Mouse (Mus musculus): Measurements from ENCODE around the gene Fitm2. TPM values are rescaled to one million over a fixed set of nuclear protein-coding genes. Genes with fewer than 3 reads are reported as not detected.
"Not testable (repeated sequence)": the region's sequence is repeated elsewhere in the genome, so short reads cannot be mapped to it uniquely, and the experiment has no call there.

Gene Fitm2
- total RNA-seq, 2 experiments from 2014 or later: 79.2 to 103 TPM

DNA sequence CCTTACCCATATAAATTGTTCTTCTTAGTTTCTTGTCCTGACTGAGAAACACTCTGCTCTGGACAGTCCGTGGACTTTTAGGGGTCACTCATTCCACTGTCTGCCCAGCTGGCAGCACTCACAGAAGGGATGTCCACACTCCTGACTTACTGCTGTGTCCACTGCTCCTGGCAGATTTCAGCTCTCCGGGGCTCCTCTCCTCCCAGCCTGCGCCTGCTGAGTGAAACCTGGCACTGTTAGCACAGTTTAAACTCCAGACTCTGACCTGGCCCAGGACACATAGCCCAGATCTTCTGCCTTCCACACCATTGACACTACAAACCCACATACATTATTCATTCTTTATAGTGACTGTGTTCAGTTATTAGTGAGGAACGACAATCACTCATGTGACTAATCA is 8.4 kb downstream of the Fitm2 start:
- peak in 1 of 2 experiments; percentile 27 for DNase-seq
- intact Hi-C loops (cut with DNase I): no loop called here

DNA sequence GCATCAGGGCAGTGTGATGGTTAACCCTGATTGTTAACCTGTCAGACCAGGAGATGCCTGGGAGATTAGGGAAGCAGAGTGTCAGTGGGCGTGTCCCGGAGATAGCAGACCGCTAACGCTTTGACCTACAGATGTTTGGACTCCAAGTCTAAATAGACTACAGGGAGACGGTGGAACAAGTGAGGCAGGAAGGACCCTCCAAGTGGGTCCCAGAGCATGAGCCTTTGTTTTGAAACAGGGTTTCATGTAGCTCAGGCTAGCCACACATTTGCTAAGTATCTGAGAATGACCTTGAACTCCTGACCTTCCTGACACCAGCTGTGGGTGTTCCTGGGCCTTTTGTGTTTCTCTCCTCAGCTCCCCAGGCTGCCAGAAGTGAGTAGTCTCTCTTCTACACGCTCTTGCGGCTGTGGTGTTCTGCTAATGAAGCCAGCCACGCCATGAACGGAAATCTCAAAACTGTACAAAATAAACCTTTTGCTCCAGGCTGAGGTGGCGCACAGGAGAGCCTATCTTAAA is 9.1 kb downstream of the Fitm2 start:
- intact Hi-C loops (cut with DNase I): no loop called here

DNA sequence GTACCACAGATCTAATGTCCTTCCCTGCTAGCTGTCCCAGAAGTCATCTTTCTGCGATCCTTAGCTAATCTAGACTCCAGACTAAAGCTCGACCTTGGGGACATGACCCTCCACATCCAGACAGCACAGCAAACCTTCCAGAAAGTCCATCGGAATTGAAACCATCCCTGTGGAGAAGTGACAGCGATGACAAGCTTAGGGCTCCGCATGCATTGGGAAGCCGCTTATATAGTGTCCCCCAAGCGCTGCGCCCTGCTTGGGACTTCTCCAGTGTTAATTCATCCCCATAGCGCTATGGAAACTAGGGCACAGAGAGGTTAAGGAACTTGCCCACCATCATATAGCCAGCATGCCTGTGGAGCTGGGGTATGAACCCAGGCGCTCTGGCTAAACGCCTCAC is 9.6 kb downstream of the Fitm2 start:
- DNase-seq: no peak
- intact Hi-C loops (cut with DNase I): no loop called here

More for the DNA sequence above, 9.1 kb downstream of the Fitm2 start:
- no peak for DNase-seq

DNA sequence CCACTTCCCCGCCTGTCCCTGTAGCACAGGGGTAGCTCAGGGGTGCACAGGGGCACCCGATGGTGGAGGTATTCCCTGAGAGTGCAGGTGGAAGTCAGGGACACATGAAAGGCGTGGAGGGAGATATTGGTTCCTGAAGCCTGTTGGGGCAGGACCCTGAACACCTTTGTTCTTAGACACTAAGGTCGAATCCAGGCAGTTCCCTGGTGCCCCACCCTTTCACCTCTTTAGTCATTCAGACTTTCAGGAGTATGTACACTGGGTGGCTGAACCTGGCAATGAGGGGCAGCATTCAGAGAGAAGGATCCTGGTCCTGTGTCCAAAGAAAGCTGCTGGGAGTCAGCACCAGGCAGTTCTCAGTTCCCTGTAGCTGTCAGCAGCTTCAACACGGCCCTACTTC is 10.0 kb downstream of the Fitm2 start:
- no peak for DNase-seq
- intact Hi-C loops (cut with DNase I): no loop called here

DNA sequence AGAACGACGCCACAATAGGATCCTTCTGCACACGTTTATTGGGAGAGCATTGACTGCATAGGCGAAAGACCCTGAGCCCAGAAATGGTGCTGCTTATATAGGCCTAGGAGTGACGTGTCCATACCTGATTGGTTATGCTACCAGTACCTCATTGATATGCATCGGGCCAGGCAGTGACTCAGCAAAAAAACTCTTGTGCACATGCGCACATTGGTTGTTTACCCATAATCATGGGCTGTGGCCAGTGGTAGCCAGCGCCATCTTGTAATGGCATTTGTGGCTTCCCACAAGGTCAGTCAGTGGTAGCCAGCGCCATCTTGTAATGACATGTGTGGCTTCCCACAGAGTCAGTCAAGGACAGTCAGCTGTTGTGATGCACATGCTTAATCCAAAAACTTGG is 11.1 kb downstream of the Fitm2 start:
- DNase-seq; intact Hi-C loops (cut with DNase I): not testable (repeated sequence)

DNA sequence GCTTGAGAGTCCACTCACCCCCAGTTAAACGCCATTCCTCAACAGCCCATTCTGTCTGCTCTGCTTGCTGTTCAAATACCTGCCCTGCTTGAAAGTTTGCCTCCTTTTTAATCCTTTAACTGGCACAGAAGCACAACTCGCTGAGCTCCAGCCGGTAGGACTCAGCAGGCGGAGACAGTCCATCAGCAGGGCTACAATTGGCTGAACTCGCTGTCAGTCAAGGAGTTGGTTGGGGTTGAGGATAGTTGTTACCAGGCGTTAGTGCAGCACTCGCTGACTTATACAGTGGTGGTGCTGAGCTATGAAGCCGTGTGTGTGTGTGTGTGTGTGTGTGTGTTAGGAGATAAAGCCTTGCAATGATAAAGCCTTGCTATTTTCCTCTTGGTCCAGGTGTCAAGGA is 11.8 kb downstream of the Fitm2 start:
- no peak for DNase-seq

DNA sequence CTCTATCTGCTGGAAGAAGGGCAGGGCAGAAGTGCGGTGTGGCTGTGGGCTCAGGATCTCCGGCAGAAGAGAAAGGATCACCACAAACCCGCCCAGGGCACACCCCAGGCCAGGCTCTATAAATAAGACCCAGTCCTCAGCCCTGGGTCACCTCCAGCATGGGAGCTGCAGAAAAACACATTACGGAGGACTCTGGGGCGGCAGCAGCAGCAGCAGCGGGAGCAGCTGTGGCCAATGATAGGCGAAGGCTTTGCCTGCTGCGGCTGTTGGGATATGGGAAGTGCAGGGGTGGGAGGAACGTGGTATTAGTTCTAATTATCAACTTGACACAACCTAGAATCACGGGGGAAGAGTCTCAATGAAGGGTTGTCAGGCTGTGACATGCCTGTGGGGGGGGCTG is 13.0 kb downstream of the Fitm2 start:
- peak; percentile 44 to 48 for DNase-seq
- intact Hi-C loops (cut with DNase I): loop anchor here (10.0 kb wide), 1 partner anchor 135 kb away; no protein-coding TSS in a partner anchor

More for the DNA sequence above, 11.8 kb downstream of the Fitm2 start:
- intact Hi-C loops (cut with DNase I): no loop called here

DNA sequence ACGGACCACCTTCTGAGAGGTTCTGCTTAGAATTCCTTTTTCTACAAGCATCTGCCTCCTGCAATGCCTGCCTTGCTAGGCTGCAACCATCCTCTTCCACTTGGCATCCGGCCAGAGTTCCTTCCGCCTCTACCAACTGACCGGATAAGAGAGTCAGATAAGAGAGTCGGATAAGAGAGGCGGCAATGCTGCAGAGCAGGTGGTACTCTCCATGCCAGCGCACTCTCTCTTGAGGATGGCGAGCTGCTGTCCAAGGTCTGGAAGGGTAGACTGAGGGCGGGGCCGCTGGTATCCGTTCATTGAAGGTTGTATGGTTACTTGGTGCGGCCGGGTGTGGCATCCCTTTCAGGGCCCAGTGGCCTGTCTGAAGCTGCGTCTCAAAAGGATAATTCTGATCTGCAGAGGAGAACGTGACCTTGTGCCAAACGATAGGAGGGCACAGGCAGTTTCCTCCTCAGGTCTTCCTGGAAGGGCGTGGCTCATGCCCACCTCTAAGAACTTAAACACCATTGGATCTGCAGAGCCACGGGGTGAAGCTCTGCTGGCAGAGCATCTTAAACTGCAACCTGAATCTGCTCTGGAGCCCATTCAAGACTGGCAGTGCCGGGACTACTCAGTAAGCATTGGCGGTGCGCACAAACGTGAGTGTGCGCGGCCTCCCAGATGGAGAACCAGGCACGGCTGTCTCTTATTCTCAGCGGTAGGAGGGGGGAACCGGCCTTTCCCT is 13.7 kb downstream of the Fitm2 start:
- DNase-seq: peak; percentile 41 to 47
- intact Hi-C loops (cut with DNase I): loop anchor here (10.0 kb wide), 1 partner anchor 136 kb away; no protein-coding TSS in a partner anchor

DNA sequence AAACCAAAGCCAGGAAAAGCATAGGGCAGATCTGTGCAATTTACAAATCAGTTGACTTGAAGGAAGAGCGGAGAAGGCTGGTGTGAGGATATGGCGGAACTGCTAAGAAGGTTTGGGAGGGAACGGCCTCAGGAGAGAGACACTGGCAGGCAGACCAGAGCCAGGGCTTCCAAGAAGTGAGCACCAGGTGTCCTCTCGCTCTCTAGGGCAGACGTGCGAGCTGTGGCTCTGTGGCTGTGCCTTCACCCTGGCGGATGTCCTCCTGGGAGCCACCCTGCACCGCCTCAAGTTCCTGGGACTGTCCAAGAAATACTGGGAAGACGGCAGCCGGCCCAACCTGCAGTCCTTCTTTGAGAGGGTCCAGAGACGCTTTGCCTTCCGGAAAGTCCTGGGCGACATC is 19.1 kb downstream of the Fitm2 start:
- intact Hi-C loops (cut with DNase I): loop anchor here (2.0 to 10.0 kb wide), 2 partner anchors 19 to 141 kb away; partner anchors contain the start of gene Fitm2
- DNase-seq: no peak

DNA sequence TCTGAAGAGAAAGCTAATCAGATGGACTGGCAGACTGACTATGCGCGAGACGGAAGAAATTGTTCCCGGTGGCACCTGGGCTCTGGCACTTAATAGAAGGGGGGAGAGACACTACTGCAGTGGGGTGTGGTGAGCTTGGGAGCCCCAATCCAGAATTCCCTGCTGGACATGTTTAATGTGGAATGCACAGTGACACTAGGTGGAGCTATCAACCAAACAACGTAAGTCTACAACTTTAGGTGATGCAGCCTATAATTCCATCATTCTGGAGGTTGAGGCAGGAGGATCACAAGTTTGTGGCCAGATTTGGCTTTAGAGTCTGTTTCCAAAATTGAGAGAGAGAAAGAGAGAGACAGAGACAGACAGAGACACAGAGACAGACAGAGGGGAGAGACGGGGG is 19.7 kb downstream of the Fitm2 start:
- intact Hi-C loops (cut with DNase I): loop anchor here (2.0 to 10.0 kb wide), 2 partner anchors 20 to 142 kb away; partner anchors contain the start of gene Fitm2
- DNase-seq: no peak

DNA sequence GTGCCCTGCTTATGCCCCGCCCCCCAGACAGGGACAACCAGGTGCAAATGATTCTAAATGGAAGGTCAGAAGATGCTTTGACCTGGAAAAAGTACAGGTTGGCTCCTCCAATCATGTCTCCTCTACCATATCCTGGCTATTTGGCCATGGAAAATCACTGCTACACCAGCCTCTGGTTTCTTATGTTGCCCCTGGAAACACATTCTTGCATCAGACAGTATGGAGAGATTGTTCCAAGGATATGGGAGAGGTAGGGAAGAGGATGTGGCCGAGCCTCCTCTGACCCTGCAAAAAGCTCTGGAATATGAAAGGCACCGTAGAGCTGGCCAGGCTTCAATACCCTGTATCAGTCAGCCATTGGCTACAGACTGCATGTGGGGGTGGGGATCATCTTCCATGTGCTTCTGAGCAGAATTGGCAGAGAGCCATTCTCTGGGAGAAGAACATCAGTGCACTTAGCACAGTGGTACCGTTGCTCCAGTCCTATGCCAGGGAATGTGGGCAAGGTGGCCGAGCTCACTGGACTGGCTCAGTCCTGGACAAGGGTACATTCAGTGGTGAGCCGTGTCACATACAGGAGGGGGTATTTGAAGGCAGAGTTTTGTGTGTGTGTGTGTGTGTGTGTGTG is 21.6 kb downstream of the Fitm2 start:
- no peak for DNase-seq
- intact Hi-C loops (cut with DNase I): loop anchor here (10.0 kb wide), 1 partner anchor 144 kb away; no protein-coding TSS in a partner anchor

DNA sequence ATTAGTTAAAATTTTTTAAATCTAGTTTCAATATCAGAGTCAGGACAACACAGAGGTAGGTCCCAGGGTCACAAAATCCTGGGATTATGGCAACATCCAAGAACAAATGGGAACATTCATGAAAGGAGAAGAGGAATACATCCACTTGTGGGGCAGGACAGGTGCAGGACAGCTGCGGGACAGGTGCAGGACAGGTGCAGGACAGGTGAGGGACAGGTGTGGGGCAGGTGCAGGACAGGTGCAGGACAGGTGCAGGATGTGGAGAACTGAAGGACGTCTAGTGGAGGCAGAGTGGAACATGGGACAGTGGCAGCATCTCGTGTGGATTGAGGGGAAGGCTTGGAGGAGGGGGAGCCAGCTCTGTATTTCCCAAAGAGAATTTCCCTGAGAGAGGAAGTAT is 23.2 kb downstream of the Fitm2 start:
- DNase-seq: no peak

DNA sequence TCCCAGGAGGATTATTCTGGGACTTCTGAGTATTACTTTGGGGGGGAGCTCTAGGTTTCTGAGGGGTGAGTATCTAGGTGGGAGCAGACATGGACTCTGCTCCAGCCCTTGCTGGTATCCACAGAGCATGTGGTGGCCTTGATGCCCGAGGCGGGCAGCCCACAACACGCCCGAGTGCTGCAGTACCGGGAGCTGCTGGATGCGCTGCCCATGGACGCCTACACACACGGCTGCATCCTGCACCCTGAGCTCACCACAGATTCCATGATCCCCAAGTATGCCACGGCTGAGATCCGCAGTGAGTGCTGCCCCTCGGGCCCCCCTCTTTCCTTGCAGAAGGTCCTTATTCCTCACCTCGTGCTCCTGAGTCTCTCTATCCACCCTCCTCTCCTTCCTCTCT is 25.1 kb downstream of the Fitm2 start:
- no peak for DNase-seq
- intact Hi-C loops (cut with DNase I): no loop called here

More for the DNA sequence above, 23.2 kb downstream of the Fitm2 start:
- intact Hi-C loops (cut with DNase I): no loop called here

DNA sequence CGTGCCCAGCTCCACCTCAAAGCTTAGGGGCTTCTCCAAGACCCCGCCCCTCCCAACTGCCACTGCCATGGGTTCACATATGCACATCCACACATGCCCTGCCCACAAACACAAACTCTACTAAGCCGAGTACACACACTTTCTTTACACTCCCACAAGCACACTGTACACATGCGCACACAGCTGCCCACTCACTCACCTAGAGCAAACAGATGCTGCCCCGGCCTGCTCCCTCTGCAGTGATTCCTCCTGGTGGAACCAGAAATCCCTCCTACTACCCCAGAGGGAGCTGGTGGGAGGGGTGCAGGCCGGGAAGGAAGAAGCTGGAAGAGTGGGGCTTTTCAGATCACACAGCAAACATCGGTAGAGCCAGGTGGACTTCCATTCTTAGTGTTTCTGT is 28.4 kb downstream of the Fitm2 start:
- intact Hi-C loops (cut with DNase I): no loop called here

DNA sequence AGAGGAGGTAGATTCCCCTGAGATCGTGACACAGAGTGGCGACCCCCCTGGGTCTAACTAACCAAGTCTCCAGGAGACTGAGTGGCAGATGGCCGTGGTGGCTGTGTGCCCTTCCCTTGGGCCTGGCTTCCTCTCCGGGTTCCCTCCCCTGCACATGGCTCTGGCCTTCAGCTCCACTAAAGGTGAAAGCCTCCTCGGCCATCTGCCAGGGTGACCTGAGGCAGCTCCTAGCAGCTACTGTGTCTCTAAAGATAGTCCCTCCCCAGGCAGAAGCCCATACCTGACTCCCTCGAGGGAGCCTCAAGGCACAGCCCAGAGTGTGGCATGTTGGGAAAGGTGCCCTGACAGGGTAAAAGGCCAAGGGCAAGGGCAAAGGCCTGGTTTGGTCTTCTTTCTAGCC is 28.9 kb downstream of the Fitm2 start:
- DNase-seq: peak; percentile 50 to 58
- intact Hi-C loops (cut with DNase I): no loop called here

More for the DNA sequence above, 28.4 kb downstream of the Fitm2 start:
- DNase-seq: no peak

DNA sequence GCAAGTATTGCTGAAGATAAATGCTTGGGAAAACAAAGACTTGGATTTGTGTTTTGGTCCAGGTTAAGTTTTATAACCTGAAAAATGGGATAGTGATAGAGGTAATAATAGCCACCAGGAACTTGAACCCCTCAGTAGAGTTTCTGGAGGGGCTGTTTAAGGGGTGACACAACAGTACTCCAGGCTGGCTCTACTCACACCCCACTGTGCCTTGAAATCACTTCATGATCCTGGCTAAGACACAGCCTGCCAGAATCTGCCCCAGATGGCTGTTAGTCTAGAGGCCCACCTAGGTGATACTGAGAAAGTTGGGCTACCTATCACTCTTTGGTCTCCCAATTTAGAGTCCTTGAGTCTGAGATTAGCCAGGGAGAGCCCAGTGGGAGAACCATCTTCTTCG is 32.9 kb downstream of the Fitm2 start:
- DNase-seq: no peak
- intact Hi-C loops (cut with DNase I): no loop called here

DNA sequence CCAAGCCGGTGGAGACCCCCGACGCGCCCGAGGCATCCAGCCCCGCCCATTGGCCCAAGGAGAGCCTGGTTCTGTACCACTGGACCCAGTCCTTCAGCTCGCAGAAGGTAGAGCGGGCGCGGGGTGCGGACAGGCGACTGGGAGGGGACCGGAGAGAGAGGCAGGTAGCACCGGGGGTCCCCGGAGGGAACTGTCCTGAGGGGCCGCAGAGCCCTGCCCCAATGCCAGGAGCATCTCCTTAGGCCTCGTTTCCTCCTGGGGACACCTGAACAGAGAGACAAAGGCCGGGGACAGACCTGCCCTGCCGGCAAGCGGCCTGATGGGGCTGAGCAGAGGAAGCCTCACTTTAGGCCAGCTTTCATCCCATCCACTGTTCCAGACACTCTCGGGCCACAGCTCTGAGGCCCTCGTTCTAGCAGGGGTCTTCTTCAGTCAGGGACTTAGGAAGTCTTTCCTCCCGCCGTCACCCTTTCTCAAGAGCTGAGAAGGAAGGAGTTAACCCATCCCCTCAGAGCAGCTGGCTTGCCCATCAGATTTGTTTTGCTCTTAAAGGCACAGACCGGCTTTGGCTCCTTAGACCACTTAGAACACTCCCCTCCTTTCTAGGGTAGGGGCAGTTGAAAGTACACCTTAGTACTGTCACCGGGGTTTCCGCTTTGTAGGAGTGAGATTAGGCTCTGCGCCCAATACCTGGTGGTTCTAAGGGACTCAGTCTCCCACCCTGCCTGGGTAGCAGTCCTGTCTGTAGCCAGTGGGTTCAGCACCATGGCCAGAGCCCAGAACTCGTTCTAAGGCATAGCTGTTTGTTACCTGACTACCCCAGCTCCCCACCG is 33.6 kb downstream of the Fitm2 start:
- peak; percentile 32 to 67 for DNase-seq
- intact Hi-C loops (cut with DNase I): no loop called here

DNA sequence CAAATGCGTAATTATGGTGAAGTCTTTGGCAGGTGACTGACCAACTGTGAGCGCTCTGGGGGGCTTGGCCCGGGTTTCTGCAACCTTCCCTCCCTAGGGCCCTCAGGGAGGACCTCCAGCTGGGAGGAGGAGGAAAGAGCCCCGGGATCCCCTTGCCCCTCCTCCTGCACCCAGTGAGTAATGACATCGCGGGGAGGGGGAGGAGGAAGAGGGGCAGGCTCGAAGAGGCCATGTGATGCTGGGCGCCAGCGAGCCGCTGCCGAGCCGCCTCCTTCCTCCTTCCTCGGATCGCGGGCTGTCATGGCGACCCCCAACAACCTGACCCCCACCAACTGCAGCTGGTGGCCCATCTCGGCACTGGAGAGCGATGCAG is 34.2 kb downstream of the Fitm2 start, which contains the start of gene Gdap1l1:
Gene Gdap1l1 (plus strand): TSS at position 231 of the 373 bp plus-strand sequence.
- DNase-seq: no peak
- intact Hi-C loops (cut with DNase I): no loop called here

DNA sequence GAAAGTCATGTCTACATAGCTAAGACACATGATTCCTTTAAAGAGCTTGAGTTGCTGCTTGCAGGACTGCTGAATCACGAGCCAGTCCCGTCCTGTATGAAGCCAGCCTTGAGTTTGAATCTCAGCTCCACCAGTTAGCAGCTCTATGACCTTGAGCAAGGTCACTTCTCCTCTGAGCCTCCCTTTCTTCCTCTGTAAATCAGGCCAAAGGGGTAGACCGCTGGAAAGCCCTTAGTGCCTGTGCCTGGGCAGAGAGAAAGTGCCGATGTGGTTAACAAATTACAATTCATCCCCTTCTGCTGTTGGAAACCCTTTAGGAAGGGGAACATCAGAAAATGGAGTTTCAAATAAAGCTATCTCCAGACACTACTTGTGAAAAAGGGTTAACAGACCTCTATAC is 34.6 kb downstream of the Fitm2 start:
- intact Hi-C loops (cut with DNase I): no loop called here
- DNase-seq: no peak

DNA sequence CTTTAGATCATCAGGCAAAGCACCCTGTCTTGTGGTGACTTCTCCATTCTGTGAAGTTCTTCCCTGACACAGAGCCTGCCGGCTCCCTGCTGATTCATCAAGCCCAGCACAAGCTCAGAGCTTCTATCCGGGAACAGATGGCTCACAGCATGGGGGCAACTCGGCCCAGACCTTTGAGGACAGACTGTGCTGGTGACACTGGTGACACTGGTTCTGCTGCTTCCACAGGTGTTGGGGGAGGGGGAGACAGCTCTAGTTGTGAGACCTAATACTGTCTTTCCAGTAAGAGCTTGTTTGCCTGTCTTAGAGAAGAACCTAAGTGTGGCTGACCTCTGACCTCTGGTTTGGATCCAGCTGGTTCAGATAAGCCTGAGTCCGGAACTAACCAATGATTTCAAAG is 38.5 kb downstream of the Fitm2 start:
- intact Hi-C loops (cut with DNase I): no loop called here
- no peak for DNase-seq

DNA sequence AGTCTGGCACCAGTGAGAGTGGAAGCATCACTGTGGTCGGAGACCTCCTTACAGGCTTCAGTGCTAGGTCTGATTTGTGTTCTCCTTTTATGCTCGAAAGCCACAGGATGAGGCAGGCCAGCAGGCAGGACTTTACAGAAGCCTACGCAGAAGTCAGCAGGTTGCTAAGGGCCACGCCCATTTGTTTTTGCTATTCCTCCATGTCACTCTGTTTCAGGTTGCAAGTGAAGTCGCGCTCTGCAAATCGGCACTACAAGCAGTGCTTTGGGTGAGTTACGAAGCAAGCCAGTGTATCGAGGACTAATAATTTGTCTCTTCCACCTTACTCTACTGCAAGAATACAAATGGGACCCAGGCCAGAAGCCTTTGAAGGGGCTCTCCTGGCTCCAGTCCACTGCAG is 41.1 kb downstream of the Fitm2 start:
- intact Hi-C loops (cut with DNase I): no loop called here
- DNase-seq: no peak
